Mouse (Mus musculus) skeletal muscle tissue, adult 2 months (tissue): ENCODE results near the gene Arhgef5.

ENCODE experiments used
- DNase-seq: peaks from one replicate; pipeline ENCODE4 v3.0.0-alpha.2; 2012; ENCODE audit warnings: low read depth, low spot score

Gene Arhgef5

DNA sequence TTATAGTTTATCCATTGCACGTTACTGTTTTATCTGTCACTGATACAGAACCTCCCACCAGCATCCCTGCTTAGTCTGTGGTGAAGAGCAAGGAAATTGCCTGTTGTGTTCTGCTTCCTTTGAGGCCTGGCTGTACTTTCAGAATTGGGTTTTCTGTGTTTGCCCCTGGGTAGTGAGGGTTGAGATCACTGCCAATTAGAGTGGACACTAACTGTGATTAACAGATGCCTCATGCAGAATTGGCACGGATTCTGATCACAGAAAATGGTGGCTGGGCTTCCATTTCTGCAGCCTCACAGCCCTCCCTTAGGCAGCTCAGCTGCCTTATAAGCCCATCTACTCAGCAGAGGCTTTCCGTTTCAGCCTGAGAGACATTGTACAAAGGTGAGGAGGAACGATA is 68.1 kb downstream of the Arhgef5 start:
- no peak for DNase-seq

- no peak for DNase-seq
These were observed 70.3 kb downstream of the Arhgef5 start for GRCm38 (mm10) chr6:43335619-43336234.

DNA sequence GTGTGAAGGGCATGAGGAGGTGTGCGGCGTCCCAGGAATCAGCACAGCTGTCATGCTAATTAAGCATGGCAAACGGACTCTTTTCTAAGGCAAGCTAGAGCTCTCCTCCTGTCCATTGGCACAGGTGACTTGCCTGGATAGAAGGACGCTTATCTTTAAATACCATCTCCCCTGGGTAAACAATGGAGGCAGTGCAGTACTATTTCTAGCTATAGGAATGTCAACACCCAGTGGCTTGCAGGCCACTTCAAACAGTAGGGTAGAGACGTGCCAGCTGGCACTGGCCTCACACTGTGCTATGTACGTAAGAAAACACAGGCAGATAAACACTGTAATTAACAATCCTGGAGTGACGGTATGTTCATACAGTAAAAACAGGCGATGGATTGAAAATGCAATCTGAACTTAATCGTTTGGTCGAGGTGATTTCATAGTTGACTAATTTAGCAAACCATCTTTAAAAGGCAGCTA is 72.1 kb downstream of the Arhgef5 start:
- DNase-seq = no peak

- no peak for DNase-seq
These were observed 73.4 kb downstream of the Arhgef5 start for GRCm38 (mm10) chr6:43338804-43339203.
